Mouse (Mus musculus): ENCODE results near the gene Tmsb15l.
"Not testable (repeated sequence)": the region's sequence is repeated elsewhere in the genome, so short reads cannot be mapped to it uniquely, and the experiment has no call there.

The Tmsb15l gene

DNA sequence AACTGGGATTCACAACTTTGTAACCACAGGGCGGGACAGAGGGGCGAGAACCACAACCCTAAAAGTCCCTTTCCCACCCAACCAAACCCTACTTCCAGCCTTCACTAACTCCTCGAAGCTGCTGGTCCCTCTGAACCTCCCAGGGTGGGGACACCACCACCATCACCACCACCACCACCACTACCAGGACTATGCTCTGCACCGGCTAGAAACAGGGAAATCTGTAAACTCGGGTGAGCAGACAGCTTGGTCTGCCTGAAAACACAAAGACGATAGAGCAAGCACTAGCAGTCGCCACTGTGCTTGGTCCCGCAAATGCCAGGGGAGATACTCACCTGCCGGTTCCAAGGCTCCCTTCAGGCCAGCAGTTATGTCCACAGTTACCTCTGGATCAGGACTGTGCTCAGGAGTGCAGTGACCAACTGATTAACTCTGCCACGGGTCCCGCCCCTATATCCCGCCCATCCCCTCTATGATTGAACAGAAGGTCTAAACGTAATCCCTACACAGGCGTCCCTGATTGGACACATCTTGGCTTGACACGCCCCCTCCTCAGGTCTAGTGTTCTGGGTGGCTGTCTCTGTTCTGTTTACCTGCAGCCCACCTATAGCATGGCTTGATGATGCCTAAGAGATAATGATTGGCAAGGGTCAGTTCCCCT is at the start of gene Tmsb15l, which contains the start of gene Tmsb15b1:
TSS of gene Tmsb15l (minus strand) at position 446 of the 661 bp plus-strand sequence.
TSS of gene Tmsb15b1 (minus strand) at position 451 of the 661 bp plus-strand sequence.
- in situ Hi-C loops (cut with MboI, MseI) = no loop called here

DNA sequence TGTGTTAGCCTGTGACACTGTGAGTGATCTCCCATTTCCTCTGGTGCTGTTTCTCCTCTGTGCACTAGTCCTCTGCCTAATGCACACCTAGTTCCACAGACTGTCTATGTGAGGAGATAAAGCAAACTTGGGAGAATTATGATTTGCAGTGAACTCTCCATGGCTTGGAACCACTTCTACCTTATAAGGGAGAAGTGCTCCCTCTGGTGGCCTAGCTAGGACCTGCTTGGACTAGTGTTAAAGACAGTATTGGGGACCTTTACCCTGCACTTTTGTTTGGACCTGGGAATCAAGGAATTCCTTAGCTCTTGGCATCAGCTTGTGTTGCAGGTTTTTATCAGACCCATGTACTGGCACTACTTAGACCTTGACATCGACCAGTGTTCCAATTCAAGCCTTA is 42.6 kb upstream of the Tmsb15l start:
- in situ Hi-C loops (cut with MboI, MseI) = no loop called here

DNA sequence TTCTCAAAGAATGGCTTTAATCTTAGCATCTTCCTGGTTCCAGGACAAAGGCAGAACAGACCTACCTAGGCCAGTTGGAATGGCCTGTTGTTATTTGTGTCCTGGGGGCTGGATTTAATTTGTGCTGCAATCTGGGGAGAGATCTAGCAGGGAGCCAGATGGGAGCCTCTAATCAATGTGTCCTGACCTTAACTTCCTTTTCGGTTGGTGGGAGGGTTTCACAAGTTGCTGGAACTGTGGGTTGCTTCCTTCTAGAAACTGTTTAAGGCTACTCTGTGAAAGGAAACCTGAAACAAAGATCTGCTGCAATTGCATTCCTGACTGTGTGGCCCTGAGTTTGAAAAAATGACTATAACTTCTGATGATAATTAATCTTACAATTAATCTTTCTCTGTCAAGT is 41.0 kb upstream of the Tmsb15l start:
- in situ Hi-C loops (cut with MboI, MseI) = no loop called here

- in situ Hi-C loops (cut with MboI, MseI) = no loop called here
These were observed 38.5 kb upstream of the Tmsb15l start for GRCm38 (mm10) chrX:137015099-137015709.

DNA sequence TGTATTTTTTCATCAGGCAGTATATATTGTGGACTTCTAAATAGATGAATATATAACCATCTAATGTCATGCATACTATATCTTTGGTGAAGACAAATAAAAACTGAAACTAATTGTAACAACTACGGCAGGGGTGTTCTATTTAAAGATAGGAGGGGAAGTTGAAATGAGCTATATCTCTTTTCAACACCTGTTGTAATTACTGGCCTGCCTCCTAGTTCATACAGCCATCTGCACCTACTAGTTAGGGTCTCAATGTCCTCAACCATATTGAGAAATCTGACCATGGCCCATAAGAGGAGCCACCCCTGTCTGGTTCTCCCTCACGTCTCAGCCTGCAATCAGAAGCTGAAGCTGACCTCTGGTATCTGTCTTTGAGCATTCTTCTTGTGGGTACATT is 19.6 kb upstream of the Tmsb15l start:
- in situ Hi-C loops (cut with MboI, MseI) = no loop called here

DNA sequence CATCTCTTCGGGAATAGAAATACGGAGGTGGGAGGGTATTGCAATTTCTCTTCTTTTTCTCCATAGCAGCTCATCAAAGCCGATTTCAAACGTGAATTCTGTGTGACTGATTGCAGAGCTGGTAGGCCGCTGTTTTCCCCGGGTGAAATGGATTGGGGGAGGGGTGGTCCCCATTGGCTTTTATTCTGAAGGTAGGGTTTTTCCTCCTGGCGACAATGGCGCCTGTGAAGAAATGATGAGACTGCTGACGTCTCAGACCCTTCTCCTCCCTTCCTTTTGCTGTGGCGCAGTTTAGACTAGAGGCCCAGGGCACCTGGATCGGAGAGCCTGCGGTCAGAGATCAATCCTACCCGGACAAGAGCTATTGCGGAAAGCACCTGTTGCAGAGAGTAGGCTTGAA is 17.0 kb upstream of the Tmsb15l start:
- in situ Hi-C loops (cut with MboI, MseI) = no loop called here

GRCm38 (mm10) chrX:136992978-136993547 is 16.4 kb upstream of the Tmsb15l start, which contains the start of gene Zcchc18:
Gene Zcchc18, plus strand, starts transcription at chrX:136993155.
- in situ Hi-C loops (cut with MboI, MseI) = no loop called here

DNA sequence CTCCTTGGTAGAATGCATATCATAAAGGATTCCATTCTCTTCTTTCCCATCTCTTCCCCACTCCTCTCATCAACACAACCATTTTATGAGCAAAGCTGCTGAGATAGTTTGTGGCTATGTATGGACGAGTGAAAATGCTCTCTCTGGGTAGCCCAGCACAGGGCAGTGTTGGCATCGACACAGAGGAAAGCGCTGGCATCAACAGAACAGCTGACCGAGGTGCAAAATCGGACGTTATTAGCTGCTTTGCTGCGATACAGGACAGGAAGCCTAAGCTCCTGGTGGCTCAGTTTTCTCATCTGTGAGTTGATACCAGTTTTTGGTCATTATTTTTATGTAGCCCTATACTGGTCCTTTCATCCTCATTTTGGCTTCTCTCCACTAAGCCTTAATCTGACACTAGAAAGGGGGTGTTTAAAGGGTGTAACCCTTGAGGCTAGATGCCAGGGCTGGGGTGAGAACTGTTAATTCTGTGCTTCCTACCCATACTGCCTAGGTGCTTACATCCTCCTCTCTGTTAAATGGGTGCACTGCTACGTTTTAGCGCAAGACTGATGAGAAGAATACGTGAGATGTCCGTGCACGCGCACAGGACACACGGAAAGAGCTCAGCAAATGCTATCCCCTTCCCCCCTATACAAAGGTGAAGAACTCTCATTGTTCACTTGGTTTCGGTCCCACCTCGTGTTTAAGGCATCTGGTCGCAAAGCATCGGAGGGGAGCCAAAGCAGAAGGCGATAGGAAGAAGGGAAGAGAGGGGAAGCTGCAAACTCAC is 15.7 kb upstream of the Tmsb15l start:
- in situ Hi-C loops (cut with MboI, MseI) = no loop called here

DNA sequence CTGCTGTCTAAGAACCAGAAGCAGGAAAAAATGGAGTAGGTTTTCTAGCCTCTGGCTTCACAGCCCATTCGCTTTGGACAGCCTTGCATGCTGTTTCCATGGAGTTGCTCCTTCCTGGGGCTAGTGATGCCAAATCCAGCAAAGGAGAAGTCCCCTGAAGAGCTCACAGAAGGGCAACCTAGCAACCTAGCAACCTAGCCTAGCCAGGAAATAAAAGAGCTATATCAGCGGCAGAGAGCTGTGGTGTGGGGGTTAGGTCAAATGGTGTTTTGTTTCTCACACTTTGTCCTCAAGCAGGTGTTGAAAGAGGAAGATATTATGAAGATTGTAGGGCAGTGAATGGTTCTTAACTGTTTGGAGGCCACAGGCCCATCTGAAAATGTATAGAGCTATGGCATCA is 14.6 kb upstream of the Tmsb15l start:
- in situ Hi-C loops (cut with MboI, MseI) = no loop called here

DNA sequence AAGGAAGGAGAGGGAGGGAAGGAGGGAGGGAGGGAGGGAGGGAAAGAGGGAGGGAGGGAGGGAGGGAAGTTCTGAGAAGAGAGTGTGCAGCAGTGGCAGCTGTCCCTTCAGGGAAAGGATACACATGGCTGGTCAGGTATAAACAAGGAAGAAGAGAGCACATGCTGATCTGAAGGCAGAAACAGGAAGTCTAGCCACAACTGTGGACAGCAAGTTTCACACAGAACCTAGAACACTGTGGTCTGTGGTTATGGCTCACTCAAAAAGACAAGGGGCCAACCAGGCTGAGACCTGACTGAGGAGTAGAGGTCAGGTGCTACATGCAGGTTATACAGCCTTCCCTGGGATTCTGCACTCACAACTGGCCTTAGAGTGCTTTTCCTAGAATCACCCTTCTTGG is 9.4 kb upstream of the Tmsb15l start:
- in situ Hi-C loops (cut with MboI, MseI) = no loop called here

GRCm38 (mm10) chrX:136978616-136979015 is 1.9 kb upstream of the Tmsb15l start:
- in situ Hi-C loops (cut with MboI, MseI) = no loop called here

GRCm38 (mm10) chrX:136975397-136975796 is 1.3 kb downstream of the Tmsb15l start, which contains the start of gene Tmsb15b2:
Gene Tmsb15b2, minus strand, starts transcription at chrX:136975497.
- in situ Hi-C loops (cut with MboI, MseI) = not testable (repeated sequence)

GRCm38 (mm10) chrX:136959688-136960087 is 17.0 kb downstream of the Tmsb15l start:
- in situ Hi-C loops (cut with MboI, MseI) = no loop called here

GRCm38 (mm10) chrX:136958300-136958699 is 18.4 kb downstream of the Tmsb15l start:
- in situ Hi-C loops (cut with MboI, MseI) = not testable (repeated sequence)

DNA sequence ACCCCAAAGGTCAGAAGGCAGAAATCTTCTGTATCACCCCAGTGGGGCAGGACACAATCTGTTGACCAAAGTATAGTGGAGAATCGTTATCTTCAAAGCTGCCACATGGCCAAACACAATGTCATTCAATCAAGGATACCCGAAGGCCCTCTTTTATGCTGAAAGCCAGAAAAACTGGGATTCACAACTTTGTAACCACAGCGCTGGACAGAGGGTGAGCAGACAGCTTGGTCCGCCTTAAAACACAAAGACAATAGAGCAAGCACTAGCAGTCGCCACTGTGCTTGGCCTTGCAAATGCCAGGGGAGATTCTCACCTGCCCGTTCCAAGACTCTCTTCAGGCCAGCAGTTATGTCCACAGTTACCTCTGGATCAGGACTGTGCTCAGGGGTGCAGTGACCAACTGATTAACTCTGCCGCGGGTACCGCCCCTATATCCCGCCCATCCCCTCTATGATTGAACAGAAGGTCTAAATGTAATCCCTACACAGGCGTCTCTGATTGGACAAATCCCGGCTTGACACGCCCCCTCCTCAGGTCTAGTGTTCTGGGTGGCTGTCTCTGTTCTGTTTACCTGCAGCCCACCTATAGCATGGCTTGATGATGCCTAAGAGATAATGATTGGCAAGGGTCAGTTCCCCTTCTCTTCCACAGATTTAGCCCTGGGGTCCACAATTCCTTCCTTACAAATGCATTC is 18.9 kb downstream of the Tmsb15l start:
- in situ Hi-C loops (cut with MboI, MseI) = not testable (repeated sequence)

DNA sequence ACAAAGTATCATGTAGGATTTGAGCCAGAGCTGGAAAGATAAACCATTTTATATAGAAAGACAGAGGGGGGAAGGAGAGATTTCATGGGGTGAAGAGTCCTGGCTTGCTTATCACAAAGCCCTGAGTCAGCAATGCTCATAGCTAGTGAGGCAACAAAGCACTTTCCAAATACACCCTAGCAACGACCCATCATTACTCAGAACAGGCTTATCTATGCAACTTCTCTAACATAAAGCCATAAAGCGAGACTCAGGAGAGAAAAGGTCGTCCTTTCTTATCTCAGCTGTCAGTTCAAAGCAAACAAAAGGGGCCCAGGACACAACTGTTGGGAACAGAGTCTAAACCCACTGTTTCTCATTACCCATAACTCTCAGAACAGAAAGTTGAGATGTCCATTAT is 38.7 kb downstream of the Tmsb15l start:
- in situ Hi-C loops (cut with MboI, MseI) = no loop called here

DNA sequence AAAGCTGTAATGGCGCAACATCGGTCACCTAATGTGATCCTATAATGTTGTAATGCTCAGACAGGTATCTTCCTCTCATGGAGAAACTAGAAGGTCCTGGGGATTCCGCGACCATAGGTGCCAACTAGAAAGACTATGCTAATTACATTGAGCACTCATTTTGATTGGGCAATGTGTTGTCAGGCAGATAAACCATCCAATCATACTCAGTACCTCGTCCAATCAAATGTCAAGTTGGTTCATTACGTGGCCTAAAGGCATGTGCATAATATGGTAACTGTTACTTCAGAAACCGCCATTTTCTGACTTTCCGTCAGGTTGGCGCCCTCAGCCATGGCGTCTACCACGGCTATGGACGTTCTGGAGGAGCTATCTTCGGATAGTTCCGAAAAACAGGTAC is 49.6 kb downstream of the Tmsb15l start, which contains the start of gene H2bfm:
TSS of gene H2bfm (plus strand) at position 295 of the 400 bp plus-strand sequence.
- in situ Hi-C loops (cut with MboI, MseI) = no loop called here

GRCm38 (mm10) chrX:136925863-136926262 is 50.8 kb downstream of the Tmsb15l start:
- in situ Hi-C loops (cut with MboI, MseI) = no loop called here

Data from regulatory T cell (primary cell).